Mouse (Mus musculus) C2C12 (cell line): Measurements from ENCODE around the gene Timm44. TPM values are rescaled to one million over a fixed set of nuclear protein-coding genes. Genes with fewer than 3 reads are reported as not detected.
A peak's percentile ranks its signal among the peaks of the same experiment; 100 is the strongest.

Experiments used
- H3K27me3 ChIP-seq: one replicate; pipeline ENCODE4 v1.6.1; 2011; ENCODE audit not compliant: control insufficient read depth, insufficient read depth, insufficient read length
- H3K36me3 ChIP-seq: one replicate; pipeline ENCODE4 v1.6.1; 2011; ENCODE audit not compliant: control insufficient read depth, insufficient read depth
- H3K4me3 ChIP-seq: one replicate; pipeline ENCODE4 v1.5.1; 2011; ENCODE audit warnings: mild to moderate bottlenecking, control low read depth; ENCODE audit not compliant: poor library complexity, insufficient read depth, severe bottlenecking
- H3K79me2 ChIP-seq: one replicate; pipeline ENCODE4 v1.6.1; 2011; ENCODE audit not compliant: control insufficient read depth, insufficient read depth
- H3K79me3 ChIP-seq: one replicate; pipeline ENCODE4 v1.6.1; 2011; ENCODE audit warnings: low read depth, control low read depth
- H3ac ChIP-seq: one replicate; pipeline ENCODE3; 2011; ENCODE audit warnings: low read depth; ENCODE audit not compliant: control insufficient read depth, insufficient read length
- CEBPB ChIP-seq: IDR thresholded peaks from one replicate; pipeline ENCODE4 v1.6.1; 2011; ENCODE audit warnings: low read depth, mild to moderate bottlenecking, control low read depth, moderate library complexity
- CTCF ChIP-seq: IDR thresholded peaks from one replicate; pipeline ENCODE4 v1.5.1; 2011; ENCODE audit not compliant: control insufficient read depth, insufficient read depth, insufficient read length
- FOSL1 ChIP-seq: IDR thresholded peaks from one replicate; pipeline ENCODE4 v1.8.0; 2011; ENCODE audit warnings: mild to moderate bottlenecking, low read length; ENCODE audit not compliant: poor library complexity, insufficient read depth, severe bottlenecking
- MAX ChIP-seq: IDR thresholded peaks from one replicate; pipeline ENCODE4 v1.6.1; 2011; ENCODE audit warnings: mild to moderate bottlenecking, control low read depth
- MYOD1 ChIP-seq: IDR thresholded peaks from one replicate; pipeline ENCODE4 v1.6.1; 2011; ENCODE audit warnings: low read depth; ENCODE audit not compliant: control insufficient read depth, insufficient read length
- MYOG ChIP-seq: IDR thresholded peaks from one replicate; pipeline ENCODE4 v1.6.1; 2011; ENCODE audit not compliant: control insufficient read depth, insufficient read length; ENCODE audit errors: extremely low read depth
- USF1 ChIP-seq: IDR thresholded peaks from one replicate; pipeline ENCODE4 v1.6.1; 2011; ENCODE audit warnings: low read depth, mild to moderate bottlenecking, control low read depth, moderate library complexity
- polyA plus RNA-seq: library from polyadenylated mRNA; unstranded; fragments of >200 nt; fragmentation: generic; extraction: Trizol; gene quantifications from one replicate; pipeline ENCODE4 v1.2.1, GENCODE M21; 2012; ENCODE audit warnings: missing spikeins

The Timm44 gene
- polyA plus RNA-seq, 1 experiment = 38.0 TPM

DNA sequence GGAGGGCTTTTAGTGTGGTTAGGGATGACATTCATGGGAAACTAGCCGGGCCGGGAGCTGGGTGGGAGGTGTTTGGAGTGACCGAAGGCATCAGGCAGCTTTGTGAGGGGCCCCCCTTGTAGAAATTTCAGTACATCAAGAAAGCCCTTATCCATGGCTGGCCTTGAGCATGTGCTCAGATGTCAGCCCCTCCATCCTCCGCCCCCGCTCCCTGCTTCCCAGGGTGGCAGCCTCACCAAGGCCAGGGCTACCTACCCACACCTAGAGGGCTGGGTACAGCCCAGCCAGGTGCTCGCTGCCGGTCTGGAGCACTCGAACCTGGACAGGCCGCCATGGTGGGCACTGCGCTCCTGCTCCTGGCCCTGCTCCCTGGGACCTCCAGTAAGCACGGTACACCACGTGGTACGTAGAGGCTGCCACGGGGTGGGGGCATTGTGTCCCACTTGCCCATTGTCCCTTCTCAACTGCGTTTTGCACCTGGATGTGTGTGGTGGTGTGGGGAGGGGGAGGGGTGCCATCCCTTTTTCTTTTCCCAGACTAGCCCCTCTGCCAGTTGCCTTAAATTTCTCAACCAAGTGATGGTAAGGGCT is 27.7 kb downstream of the Timm44 start, which contains the start of gene Tgfbr3l:
Gene Tgfbr3l (plus strand): TSS at position 264 of the 590 bp plus-strand sequence.
- Histone ChIP-seq H3K79me2 (no peaks in the 10 kb centered on the region), H3K4me3 (no peak within 1 kb of the TSS)

DNA sequence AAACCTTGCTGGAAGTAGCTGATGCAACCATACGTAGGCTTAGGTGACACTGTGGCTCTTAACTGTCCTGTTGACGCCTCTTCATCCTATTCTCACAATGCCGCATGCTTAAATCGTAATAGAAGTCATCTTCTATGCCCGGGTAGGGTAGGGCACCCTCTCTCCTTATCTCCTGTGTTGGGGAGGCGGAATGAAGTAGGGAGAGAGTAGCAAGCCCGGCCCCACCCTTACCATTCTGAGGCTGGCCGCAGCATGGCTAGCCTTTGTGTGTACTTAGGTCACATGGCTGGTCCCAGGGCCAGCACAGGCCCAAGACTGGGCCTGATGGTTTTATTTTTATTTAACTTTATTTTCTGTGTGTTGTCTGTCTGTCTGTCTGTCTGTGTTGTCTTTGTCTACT is 28.5 kb downstream of the Timm44 start:
- H3K79me3 ChIP-seq = peaks cover 1% of the 10 kb centered on the region
- no peak for TF ChIP-seq FOSL1
- TF ChIP-seq CTCF = no peak
- no peak for TF ChIP-seq USF1
- no peak for TF ChIP-seq MYOG
- TF ChIP-seq MAX = no peak
- TF ChIP-seq MYOD1 = no peak
- TF ChIP-seq CEBPB = no peak
- no peaks in the 10 kb centered on the region for H3K27me3 ChIP-seq
- H3K79me2 ChIP-seq = peaks cover 6% of the 10 kb centered on the region
- H3K4me3 ChIP-seq = no peak overlapping the region
- peaks cover 32% of the 10 kb centered on the region for H3K36me3 ChIP-seq
- H3ac ChIP-seq = no peak overlapping the region

More for the DNA sequence above, 27.7 kb downstream of the Timm44 start, which contains the start of gene Tgfbr3l:
- Histone ChIP-seq H3K79me3 (peaks cover 1% of the 10 kb centered on the region), H3K27me3 (no peaks in the 10 kb centered on the region), H3K36me3 (peaks cover 32% of the 10 kb centered on the region), H3ac (no peak within 1 kb of the TSS)
- TF ChIP-seq USF1 (no peak), FOSL1 (no peak), MYOD1 (no peak), MAX (no peak)

DNA sequence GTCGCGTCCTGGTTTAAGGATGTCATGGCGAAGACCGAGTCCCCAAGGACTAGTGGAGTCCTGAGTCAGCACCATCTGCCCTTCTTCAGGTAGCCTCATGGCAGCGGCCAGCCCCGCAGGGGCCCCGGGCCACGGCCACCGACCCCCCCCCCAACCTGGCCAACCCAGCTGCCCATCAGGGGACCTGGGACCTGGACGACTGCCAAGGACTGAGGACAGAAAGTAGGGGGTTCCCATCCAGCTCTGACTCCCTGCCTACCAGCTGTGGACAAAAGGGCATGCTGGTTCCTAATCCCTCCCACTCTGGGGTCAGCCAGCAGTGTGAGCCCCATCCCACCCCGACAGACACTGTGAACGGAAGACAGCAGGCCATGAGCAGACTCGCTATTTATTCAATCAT is 30.0 kb downstream of the Timm44 start:
- Histone ChIP-seq H3K36me3 (peaks cover 32% of the 10 kb centered on the region), H3K4me3 (no peak overlapping the region), H3ac (no peak overlapping the region), H3K79me2 (peaks cover 21% of the 10 kb centered on the region), H3K27me3 (no peaks in the 10 kb centered on the region), H3K79me3 (peaks cover 13% of the 10 kb centered on the region)
- TF ChIP-seq CTCF (no peak), MAX (no peak), FOSL1 (no peak), MYOG (no peak), USF1 (no peak), MYOD1 (no peak), CEBPB (no peak)

DNA sequence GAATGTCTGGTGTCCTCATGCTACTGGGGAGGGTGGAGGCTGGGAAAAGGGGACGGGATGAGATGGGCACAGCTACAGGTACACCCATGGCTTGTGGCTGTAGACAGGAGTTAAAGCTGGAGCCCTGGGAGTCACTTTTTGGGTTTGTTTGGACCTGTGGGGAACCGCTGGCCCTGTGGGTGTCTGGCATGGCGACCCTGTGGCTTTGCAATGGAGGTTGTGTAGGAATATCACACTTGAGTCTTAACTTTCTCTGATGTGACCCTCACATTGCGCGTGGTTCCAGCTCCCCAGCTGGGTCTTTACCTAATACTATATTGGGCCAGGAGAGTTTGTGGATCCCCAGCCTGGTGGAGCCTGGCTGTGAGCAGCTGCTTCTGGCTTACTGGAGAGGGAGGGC is 30.7 kb downstream of the Timm44 start:
- Histone ChIP-seq H3K36me3 (peaks cover 32% of the 10 kb centered on the region), H3K79me3 (peaks cover 20% of the 10 kb centered on the region)
- no peak for TF ChIP-seq CEBPB

DNA sequence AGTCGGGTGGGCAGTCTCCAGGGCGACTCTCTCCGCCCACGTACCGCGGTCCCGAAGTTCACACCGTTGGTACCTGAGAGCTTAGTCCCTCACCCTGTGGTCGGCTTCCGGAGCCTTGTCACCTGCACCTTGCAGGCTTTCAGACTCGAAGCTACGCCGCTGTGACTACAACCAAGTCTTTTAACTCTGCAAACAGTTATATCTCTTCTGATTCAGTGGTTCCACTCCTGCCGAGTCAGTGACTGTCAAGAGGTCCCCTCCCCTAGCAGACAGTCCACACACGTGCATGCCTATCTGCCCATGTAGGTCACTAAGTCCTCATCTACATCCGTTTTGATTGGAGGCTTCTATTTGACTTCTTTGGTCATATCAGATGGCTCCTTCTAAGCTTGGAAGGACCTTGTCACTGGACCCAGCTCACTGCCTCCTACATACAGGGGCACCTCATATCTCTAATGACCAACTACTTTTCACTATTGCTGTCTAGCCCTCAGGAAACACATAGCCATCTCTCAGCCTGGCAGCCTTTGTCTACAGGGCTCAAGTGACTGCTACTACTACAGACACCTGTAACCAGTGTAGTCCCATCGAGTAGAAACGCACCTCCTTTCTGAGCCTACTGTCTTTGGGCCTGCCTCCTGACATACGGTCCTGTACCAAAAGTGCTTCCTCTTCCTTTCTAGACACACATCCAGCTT is 36.4 kb downstream of the Timm44 start:
- Histone ChIP-seq H3K79me2 (peaks cover 40% of the 10 kb centered on the region), H3K27me3 (no peaks in the 10 kb centered on the region), H3K79me3 (peaks cover 31% of the 10 kb centered on the region), H3K36me3 (peaks cover 14% of the 10 kb centered on the region), H3ac (peak overlapping the region; percentile 80), H3K4me3 (peak overlapping the region; percentile 65)
- TF ChIP-seq MAX (no peak), MYOG (no peak), MYOD1 (no peak), CEBPB (no peak), USF1 (no peak), CTCF (no peak), FOSL1 (no peak)

More for the DNA sequence above, 30.7 kb downstream of the Timm44 start:
- no peaks in the 10 kb centered on the region for H3K27me3 ChIP-seq
- H3K79me2 ChIP-seq = peaks cover 27% of the 10 kb centered on the region
- no peak overlapping the region for H3ac ChIP-seq
- H3K4me3 ChIP-seq = no peak overlapping the region

DNA sequence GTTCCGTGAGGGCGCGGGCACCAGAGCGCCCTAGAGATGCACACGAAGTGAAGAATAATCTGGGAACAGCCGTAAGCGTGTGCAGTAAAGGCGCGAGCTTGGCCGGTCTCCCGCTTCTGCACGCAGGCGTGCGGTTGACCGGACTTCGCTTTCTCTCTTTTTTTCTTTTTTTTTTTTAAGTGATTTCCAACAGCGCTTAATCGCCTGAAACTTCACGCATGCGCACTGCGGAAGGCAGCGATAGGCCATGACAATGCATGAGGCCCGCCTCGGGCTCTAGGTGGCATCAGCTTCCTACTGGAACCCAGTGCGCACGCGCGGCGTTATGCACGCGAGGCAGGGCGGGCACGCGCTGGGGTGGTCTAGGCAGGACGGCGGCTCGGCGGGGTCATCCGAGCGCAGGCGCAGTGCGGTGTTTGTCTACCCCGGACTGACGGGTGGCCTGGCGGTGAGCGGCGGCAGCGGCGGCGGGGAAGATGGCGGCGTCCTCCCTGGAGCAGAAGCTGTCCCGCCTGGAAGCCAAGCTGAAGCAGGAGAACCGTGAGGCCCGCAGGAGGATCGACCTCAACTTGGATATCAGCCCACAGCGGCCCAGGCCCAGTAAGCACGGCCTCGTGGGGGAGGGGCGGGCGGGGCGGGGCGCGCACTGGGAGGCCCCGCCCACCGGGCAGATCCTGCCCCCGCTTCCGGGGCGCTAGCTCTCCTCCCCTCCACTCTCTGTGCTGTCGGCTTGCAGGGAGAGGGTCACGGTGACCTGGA is 37.1 kb downstream of the Timm44 start, which contains the start of the genes Map2k7 and Gm49320:
Gene Map2k7 (plus strand): TSS at position 307 of the 759 bp plus-strand sequence.
Gene Gm49320 (plus strand): TSS at position 432 of the 759 bp plus-strand sequence.
- peaks cover 7% of the 10 kb centered on the region for H3K36me3 ChIP-seq
- H3K27me3 ChIP-seq = no peaks in the 10 kb centered on the region
- H3ac ChIP-seq = peak within 1 kb of the TSS; percentile 80
- TF ChIP-seq MAX (peak; percentile 92), CTCF (peak; percentile 33), CEBPB (no peak)
- peaks cover 31% of the 10 kb centered on the region for H3K79me3 ChIP-seq
- H3K4me3 ChIP-seq = peak within 1 kb of the TSS; percentile 65
- H3K79me2 ChIP-seq = peaks cover 40% of the 10 kb centered on the region
